Mouse (Mus musculus): Measurements from ENCODE around the gene Sorcs2.
A peak's percentile ranks its signal among the peaks of the same experiment; 100 is the strongest.

Gene Sorcs2

GRCm38 (mm10) chr5:36178215-36178614, 219.7 kb downstream of the Sorcs2 start:
- no peak for DNase-seq (ENCODE audit: inconsistent ontology term)

- DNase-seq (ENCODE audit: inconsistent ontology term) = no peak
Measured at GRCm38 (mm10) chr5:36176873-36177272, 221.1 kb downstream of the Sorcs2 start.

- DNase-seq (ENCODE audit: inconsistent ontology term) = no peak
Measured at GRCm38 (mm10) chr5:36176409-36176808, 221.5 kb downstream of the Sorcs2 start.

- DNase-seq (ENCODE audit: inconsistent ontology term) = no peak
Measured at GRCm38 (mm10) chr5:36174569-36175115, 223.3 kb downstream of the Sorcs2 start.

GRCm38 (mm10) chr5:36168963-36169650, 228.8 kb downstream of the Sorcs2 start:
- DNase-seq (ENCODE audit: inconsistent ontology term) = peak; percentile 50

GRCm38 (mm10) chr5:36166346-36167013, 231.5 kb downstream of the Sorcs2 start:
- DNase-seq (ENCODE audit: inconsistent ontology term) = no peak

GRCm38 (mm10) chr5:36165424-36166302, 232.3 kb downstream of the Sorcs2 start:
- peak; percentile 82 for DNase-seq (ENCODE audit: inconsistent ontology term)

- DNase-seq (ENCODE audit: inconsistent ontology term) = no peak
Measured at GRCm38 (mm10) chr5:36154879-36155485, 243.0 kb downstream of the Sorcs2 start.

- DNase-seq (ENCODE audit: inconsistent ontology term) = no peak
Measured at GRCm38 (mm10) chr5:36153261-36153660, 244.7 kb downstream of the Sorcs2 start.

- DNase-seq (ENCODE audit: inconsistent ontology term) = no peak
Measured at GRCm38 (mm10) chr5:36151086-36151485, 246.9 kb downstream of the Sorcs2 start.

GRCm38 (mm10) chr5:36149098-36149497, 248.8 kb downstream of the Sorcs2 start:
- DNase-seq (ENCODE audit: inconsistent ontology term) = no peak

- DNase-seq (ENCODE audit: inconsistent ontology term) = no peak
Measured at GRCm38 (mm10) chr5:36146589-36146988, 251.3 kb downstream of the Sorcs2 start.

- no peak for DNase-seq (ENCODE audit: inconsistent ontology term)
Measured at GRCm38 (mm10) chr5:36144560-36144959, 253.4 kb downstream of the Sorcs2 start.

- no peak for DNase-seq (ENCODE audit: inconsistent ontology term)
Measured at GRCm38 (mm10) chr5:36141676-36142255, 256.2 kb downstream of the Sorcs2 start.

GRCm38 (mm10) chr5:36141112-36141511, 256.8 kb downstream of the Sorcs2 start:
- DNase-seq (ENCODE audit: inconsistent ontology term) = peak; percentile 30

GRCm38 (mm10) chr5:36139766-36140165, 258.2 kb downstream of the Sorcs2 start:
- no peak for DNase-seq (ENCODE audit: inconsistent ontology term)

GRCm38 (mm10) chr5:36135874-36136542, 261.9 kb downstream of the Sorcs2 start:
- no peak for DNase-seq (ENCODE audit: inconsistent ontology term)

- no peak for DNase-seq (ENCODE audit: inconsistent ontology term)
Measured at GRCm38 (mm10) chr5:36134302-36134701, 263.6 kb downstream of the Sorcs2 start.

- no peak for DNase-seq (ENCODE audit: inconsistent ontology term)
Measured at GRCm38 (mm10) chr5:36133893-36134292, 264.0 kb downstream of the Sorcs2 start.

GRCm38 (mm10) chr5:36130393-36131011, 267.4 kb downstream of the Sorcs2 start:
- peak; percentile 19 for DNase-seq (ENCODE audit: inconsistent ontology term)
